Mouse (Mus musculus) forebrain, embryonic 14.5 days (tissue): ENCODE measurements at regions not wholly inside any gene's neighbourhood (a gene's known extent, or its start where the extent isn't known, plus 50 kb on each side); places are given as distances from the start of the nearest gene placed in this dataset.

Source experiments
- ATAC-seq: fragments of 200-750 bp; cut with Nextera tagmentation; 2 replicates; pipeline ENCODE4 v1.8.0; 2017; ENCODE audit warnings: mild to moderate bottlenecking, moderate library complexity
- DNase-seq: peaks from one replicate; pipeline ENCODE4 v3.0.0-alpha.2; 2015; ENCODE audit warnings: low spot score
- H3K27ac ChIP-seq: fragments of 300-500 bp; sonication (generic); 2 replicates; pipeline ENCODE4 v1.5.1; 2014; ENCODE audit warnings: low read depth, mild to moderate bottlenecking, control low read depth, low read length, moderate library complexity
- H3K27me3 ChIP-seq: fragments of 300-500 bp; sonication (generic); replicated peaks from 2 replicates; pipeline ENCODE4 v1.6.1; 2014; ENCODE audit warnings: low read length, control low read depth, mixed read lengths; ENCODE audit not compliant: control insufficient read depth, insufficient read depth
- H3K36me3 ChIP-seq: fragments of 300-500 bp; sonication (generic); 2 replicates; pipeline ENCODE4 v1.6.1; 2014; ENCODE audit warnings: low read length, control low read depth; ENCODE audit not compliant: control insufficient read depth, insufficient read depth
- H3K4me1 ChIP-seq: fragments of 300-500 bp; sonication (generic); 2 replicates; pipeline ENCODE4 v1.6.1; 2014; ENCODE audit warnings: antibody characterized with exemption, low read length, control low read depth; ENCODE audit not compliant: control insufficient read depth, insufficient read depth
- H3K4me2 ChIP-seq: fragments of 300-500 bp; sonication (generic); 2 replicates; pipeline ENCODE4 v1.6.1; 2014; ENCODE audit warnings: mild to moderate bottlenecking, control low read depth, low read length
- H3K4me3 ChIP-seq: fragments of 300-500 bp; sonication (generic); 2 replicates; pipeline ENCODE4 v1.5.1; 2014; ENCODE audit warnings: low read depth, low read length, control low read depth
- H3K9ac ChIP-seq: fragments of 300-500 bp; sonication (generic); 2 replicates; pipeline ENCODE4 v1.6.1; 2014; ENCODE audit warnings: mild to moderate bottlenecking, low read length, control low read depth, moderate library complexity
- H3K9me3 ChIP-seq: fragments of 300-500 bp; sonication (generic); replicated peaks from 2 replicates; pipeline ENCODE4 v1.6.1; 2016; ENCODE audit warnings: low read length, control low read depth, mixed read lengths; ENCODE audit not compliant: control insufficient read depth
- WGBS: fragments of 180-500 bp; shearing (Covaris S2); extraction: QIAGEN DNeasy Blood & Tissue Kit; methylation state at CpG from one replicate; pipeline ENCODE4 v1.1.7; 2014; 5-methylcytosine and 5-hydroxymethylcytosine counted together

DNA sequence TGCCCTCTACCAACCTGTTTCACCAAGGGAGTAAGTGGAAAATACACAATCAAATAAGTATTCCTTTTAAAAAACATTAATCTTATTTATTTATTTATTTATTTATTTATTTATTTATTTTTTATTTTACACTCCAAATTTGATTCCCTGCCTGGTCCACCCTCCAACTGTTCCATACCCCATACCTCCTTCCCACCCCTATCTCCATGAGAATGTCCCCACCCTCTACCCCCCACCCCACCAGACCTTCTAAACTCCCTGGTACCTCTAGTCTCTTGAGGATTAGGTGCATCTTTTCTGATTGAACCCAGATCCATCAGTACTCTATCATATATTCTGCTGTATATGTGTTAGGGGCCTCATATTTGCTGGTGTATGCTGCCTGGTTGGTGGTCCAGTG lies 538.4 kb upstream of the Cdh8 start:
- no peak overlapping the region for H3K4me3 ChIP-seq
- ATAC-seq (no peak), DNase-seq (no peak)
- H3K27me3 ChIP-seq: no peaks in the 10 kb centered on the region
- no peaks in the 10 kb centered on the region for H3K4me1 ChIP-seq
- no peak overlapping the region for H3K27ac ChIP-seq
- no peaks in the 10 kb centered on the region for H3K9me3 ChIP-seq
- no peaks in the 10 kb centered on the region for H3K36me3 ChIP-seq
- no peak overlapping the region for H3K4me2 ChIP-seq
- H3K9ac ChIP-seq: no peak overlapping the region

- Histone ChIP-seq H3K4me1 (no peaks in the 10 kb centered on the region), H3K36me3 (no peaks in the 10 kb centered on the region), H3K9me3 (no peaks in the 10 kb centered on the region), H3K9ac (no peak overlapping the region), H3K27ac (no peak overlapping the region), H3K27me3 (no peaks in the 10 kb centered on the region), H3K4me2 (no peak overlapping the region), H3K4me3 (no peak overlapping the region)
- no peak for DNase-seq
- ATAC-seq: no peak
These were observed 537.6 kb upstream of the Cdh8 start for GRCm38 (mm10) chr8:99953876-99954275.

- Histone ChIP-seq H3K9ac (no peak overlapping the region), H3K9me3 (no peaks in the 10 kb centered on the region), H3K4me1 (no peaks in the 10 kb centered on the region), H3K4me2 (no peak overlapping the region), H3K4me3 (no peak overlapping the region), H3K27ac (no peak overlapping the region), H3K27me3 (no peaks in the 10 kb centered on the region), H3K36me3 (no peaks in the 10 kb centered on the region)
- no peak for ATAC-seq
- DNase-seq: no peak
- WGBS: 89% methylated on average over 5 of the region's 5 CpGs
These were observed 516.9 kb upstream of the Cdh8 start for GRCm38 (mm10) chr8:99933159-99933558.
